Mouse (Mus musculus) gastrocnemius, postnatal 36 days (tissue): ENCODE results near the gene Tbc1d23. TPM values are rescaled to one million over a fixed set of nuclear protein-coding genes. Genes with fewer than 3 reads are reported as not detected.
A peak's percentile ranks its signal among the peaks of the same experiment; 100 is the strongest.
"Not testable (repeated sequence)": the region's sequence is repeated elsewhere in the genome, so short reads cannot be mapped to it uniquely, and the experiment has no call there.

Experiments
- DNase-seq, 2 experiments: peaks; one replicate each; pipeline ENCODE4 v3.0.0; 2022
- intact Hi-C: fragments of 180-260 bp; cut with DNase I; formaldehyde crosslinking; loops from one replicate; pipeline ENCODE4 v1.15.1; 2025
- total RNA-seq, 2 experiments: library from RNA; stranded (reverse); gene quantifications; 2 replicates each; pipeline ENCODE4 v1.2.3; 2021

Gene Tbc1d23
- total RNA-seq, 2 experiments from 2014 or later = 16.4 to 17.6 TPM

- intact Hi-C loops = no loop called here
- DNase-seq = no peak
Measured at GRCm38 (mm10) chr16:57226444-57226843, 4.9 kb downstream of the Tbc1d23 start.

- intact Hi-C loops = no loop called here
- no peak for DNase-seq
Measured at GRCm38 (mm10) chr16:57220361-57220760, 10.9 kb downstream of the Tbc1d23 start.

GRCm38 (mm10) chr16:57215957-57216356 lies 15.3 kb downstream of the Tbc1d23 start:
- no peak for DNase-seq
- intact Hi-C loops = no loop called here

GRCm38 (mm10) chr16:57211037-57211436 lies 20.3 kb downstream of the Tbc1d23 start:
- intact Hi-C loops = no loop called here
- DNase-seq = no peak

GRCm38 (mm10) chr16:57208342-57208741 lies 23.0 kb downstream of the Tbc1d23 start:
- no peak for DNase-seq
- intact Hi-C loops = no loop called here

GRCm38 (mm10) chr16:57197281-57197680 lies 34.0 kb downstream of the Tbc1d23 start:
- DNase-seq = no peak
- intact Hi-C loops = no loop called here

GRCm38 (mm10) chr16:57196590-57196989 lies 34.7 kb downstream of the Tbc1d23 start:
- intact Hi-C loops = no loop called here
- DNase-seq = no peak

GRCm38 (mm10) chr16:57191214-57191613 lies 40.1 kb downstream of the Tbc1d23 start:
- intact Hi-C loops = no loop called here
- no peak for DNase-seq

GRCm38 (mm10) chr16:57190390-57190789 lies 40.9 kb downstream of the Tbc1d23 start:
- DNase-seq = no peak
- intact Hi-C loops = no loop called here

- DNase-seq = no peak
- intact Hi-C loops = no loop called here
Measured at GRCm38 (mm10) chr16:57189493-57189892, 41.8 kb downstream of the Tbc1d23 start.

- intact Hi-C loops = no loop called here
- no peak for DNase-seq
Measured at GRCm38 (mm10) chr16:57186618-57187017, 44.7 kb downstream of the Tbc1d23 start.

- no peak for DNase-seq
- intact Hi-C loops = no loop called here
Measured at GRCm38 (mm10) chr16:57182037-57182436, 49.3 kb downstream of the Tbc1d23 start.

GRCm38 (mm10) chr16:57181180-57181579 lies 50.1 kb downstream of the Tbc1d23 start:
- DNase-seq = peak in 1 of 2 experiments; percentile 20
- intact Hi-C loops = no loop called here

- intact Hi-C loops = no loop called here
- no peak for DNase-seq
Measured at GRCm38 (mm10) chr16:57177664-57178063, 53.6 kb downstream of the Tbc1d23 start.

- intact Hi-C loops = no loop called here
- no peak for DNase-seq
Measured at GRCm38 (mm10) chr16:57177254-57177653, 54.0 kb downstream of the Tbc1d23 start.

GRCm38 (mm10) chr16:57176276-57176675 lies 55.0 kb downstream of the Tbc1d23 start:
- intact Hi-C loops = no loop called here

GRCm38 (mm10) chr16:57175751-57176150 lies 55.6 kb downstream of the Tbc1d23 start:
- no peak for DNase-seq
- intact Hi-C loops = no loop called here

More at GRCm38 (mm10) chr16:57176276-57176675, 55.0 kb downstream of the Tbc1d23 start:
- no peak for DNase-seq

- intact Hi-C loops, DNase-seq: not testable (repeated sequence)
Measured at GRCm38 (mm10) chr16:57174480-57174879, 56.8 kb downstream of the Tbc1d23 start.

GRCm38 (mm10) chr16:57171570-57171969 lies 59.7 kb downstream of the Tbc1d23 start:
- intact Hi-C loops = no loop called here
- DNase-seq = no peak

- intact Hi-C loops = no loop called here
- no peak for DNase-seq
Measured at GRCm38 (mm10) chr16:57171161-57171560, 60.1 kb downstream of the Tbc1d23 start.

- intact Hi-C loops = loop anchor here (5.0 to 10.0 kb wide), 2 partner anchors 46 to 393 kb away; partner anchors contain the start of gene Tomm70a
- DNase-seq = no peak
Measured at GRCm38 (mm10) chr16:57168236-57168635, 63.1 kb downstream of the Tbc1d23 start.

- intact Hi-C loops = loop anchor here (5.0 to 10.0 kb wide), 2 partner anchors 45 to 393 kb away; partner anchors contain the start of gene Tomm70a
- DNase-seq = no peak
Measured at GRCm38 (mm10) chr16:57167514-57167912, 63.8 kb downstream of the Tbc1d23 start.
